In genomic region chr7:35171867-35172382, GRCm38 (mm10) we compare ENCODE assay signal across 9 mouse cellular contexts. TPM values are rescaled to one million over a fixed set of nuclear protein-coding genes. Genes with fewer than 3 reads are reported as not detected.
DNase-seq lines count a peak whose midpoint lies in the region; ATAC-seq lines count a peak whose summit lies in the region.
"Had no signal": no experiment of that assay in that cellular context is flagged by ENCODE, and none has a peak within 500 bp of the region (broad histone marks: within the 10 kb centered on the region; RNA-seq: fewer than 3 reads in every experiment).

No protein-coding gene starts in this region.

- H3K9ac ChIP-seq in forebrain, embryonic 11.5 days (ENCODE audit: low read length): no peak overlapping the region
- H3K9ac ChIP-seq in heart, embryonic 16.5 days (ENCODE audit: low read length): 0 out of 2 replicates have a peak overlapping the region, but pooled peaks have one; percentile 31
- H3K9ac ChIP-seq in liver, embryonic 13.5 days: no peak overlapping the region
- H3K9ac ChIP-seq in neural tube, embryonic 11.5 days (ENCODE audit: low read length): no peak overlapping the region

- DNase-seq in ES-CJ7 (ENCODE audit: low read depth, low spot score): peak; percentile 92
- DNase-seq in brain, embryonic 18.5 days (ENCODE audit: low read depth, low spot score): peak; percentile 67
- peak; percentile 89 for DNase-seq in forebrain, embryonic 11.5 days (ENCODE audit: low spot score)
- DNase-seq in kidney, postnatal 14 days: peak; percentile 89
- peak; percentile 26 for DNase-seq in liver, embryonic 13.5 days
- peak; percentile 86 for DNase-seq in neural tube, embryonic 11.5 days (ENCODE audit: low spot score)
- DNase-seq in thymus, postnatal 0 days (ENCODE audit: low spot score): peak; percentile 78

- H3K27ac ChIP-seq in forebrain, embryonic 11.5 days (ENCODE audit: low read depth, low read length): no peak overlapping the region
- no peak overlapping the region for H3K27ac ChIP-seq in heart, embryonic 16.5 days (ENCODE audit: low read length)
- H3K27ac ChIP-seq in liver, embryonic 13.5 days: no peak overlapping the region
- no peak overlapping the region for H3K27ac ChIP-seq in neural tube, embryonic 11.5 days (ENCODE audit: low read depth, low read length)
- H3K27ac ChIP-seq: macrophage had no signal

- H3K4me1 ChIP-seq in forebrain, embryonic 11.5 days (replicated peaks; ENCODE audit: control insufficient read depth, insufficient read depth, low read length): 0 out of 2 replicates have a peak, but pooled peaks cover 5% of the 10 kb centered on the region
- H3K4me1 ChIP-seq in heart, embryonic 16.5 days (ENCODE audit: control insufficient read depth, insufficient read depth, low read length): no peaks in the 10 kb centered on the region
- H3K4me1 ChIP-seq in liver, embryonic 13.5 days (replicated peaks): peaks cover 21% of the 10 kb centered on the region
- H3K4me1 ChIP-seq in neural tube, embryonic 11.5 days (ENCODE audit: control insufficient read depth, insufficient read depth, low read length): no peaks in the 10 kb centered on the region

- H3K4me3 ChIP-seq in forebrain, embryonic 11.5 days (ENCODE audit: low read depth, low read length): no peak overlapping the region
- no peak overlapping the region; the same call in 1 of the 2 replicates for H3K4me3 ChIP-seq in heart, embryonic 16.5 days (ENCODE audit: low read length)
- H3K4me3 ChIP-seq in liver, embryonic 13.5 days (replicated peaks): no peak overlapping the region
- H3K4me3 ChIP-seq in neural tube, embryonic 11.5 days (ENCODE audit: low read depth, low read length): no peak overlapping the region

- H3K27me3 ChIP-seq in forebrain, embryonic 11.5 days (ENCODE audit: control insufficient read depth, insufficient read depth, low read length): no peaks in the 10 kb centered on the region; the same call in 1 of the 2 replicates
- peaks cover 25% of the 10 kb centered on the region for H3K27me3 ChIP-seq in heart, embryonic 16.5 days (ENCODE audit: control insufficient read depth, insufficient read depth, low read length)
- no peaks in the 10 kb centered on the region for H3K27me3 ChIP-seq in liver, embryonic 13.5 days
- 0 out of 2 replicates have a peak, but pooled peaks cover 5% of the 10 kb centered on the region for H3K27me3 ChIP-seq in neural tube, embryonic 11.5 days (ENCODE audit: control insufficient read depth, insufficient read depth, low read length)

- peak; percentile 71 for ATAC-seq in forebrain, embryonic 11.5 days (replicated peaks; ENCODE audit: low FRiP score)
- ATAC-seq in heart, embryonic 16.5 days (replicated peaks; ENCODE audit: extremely low read depth, insufficient read depth, low FRiP score): peak; percentile 56; the same call in 1 of the 2 replicates
- ATAC-seq in liver, embryonic 13.5 days (ENCODE audit: low read depth): peak; percentile 32
- ATAC-seq in neural tube, embryonic 11.5 days (ENCODE audit: insufficient read depth, low FRiP score, low TSS enrichment): peak; percentile 68; the same call in 1 of the 2 replicates

- H3K36me3 ChIP-seq in forebrain, embryonic 11.5 days (ENCODE audit: control insufficient read depth, insufficient read depth, low read length): no peaks in the 10 kb centered on the region
- H3K36me3 ChIP-seq in heart, embryonic 16.5 days (ENCODE audit: control insufficient read depth, insufficient read depth): no peaks in the 10 kb centered on the region
- no peaks in the 10 kb centered on the region for H3K36me3 ChIP-seq in liver, embryonic 13.5 days
- H3K36me3 ChIP-seq in neural tube, embryonic 11.5 days (ENCODE audit: control insufficient read depth, insufficient read depth, low read length): no peaks in the 10 kb centered on the region

- WGBS in forebrain, embryonic 11.5 days: 2% methylated on average over 15 of the region's 16 CpGs
- WGBS in heart, embryonic 16.5 days: 2% methylated on average over 16 of the region's 16 CpGs
- 3% methylated on average over 16 of the region's 16 CpGs for WGBS in liver, embryonic 13.5 days (ENCODE audit: insufficient replicate concordance)
- 2% methylated on average over 16 of the region's 16 CpGs for WGBS in neural tube, embryonic 11.5 days

- peak overlapping the region; percentile 32; the same call in 1 of the 2 replicates for H3K4me2 ChIP-seq in forebrain, embryonic 11.5 days (ENCODE audit: low read depth, low read length, severe bottlenecking)
- H3K4me2 ChIP-seq in heart, embryonic 16.5 days (ENCODE audit: low read depth, low read length): peak overlapping the region; percentile 49
- H3K4me2 ChIP-seq in liver, embryonic 13.5 days: 0 out of 2 replicates have a peak overlapping the region, but pooled peaks have one; percentile 32
- no peak overlapping the region for H3K4me2 ChIP-seq in neural tube, embryonic 11.5 days (ENCODE audit: low read depth)

- H3K9me3 ChIP-seq in forebrain, embryonic 11.5 days (ENCODE audit: control insufficient read depth, low read length): no peaks in the 10 kb centered on the region
- H3K9me3 ChIP-seq in heart, embryonic 16.5 days (replicated peaks; ENCODE audit: control insufficient read depth, low read length): no peaks in the 10 kb centered on the region
- no peaks in the 10 kb centered on the region for H3K9me3 ChIP-seq in liver, embryonic 13.5 days (replicated peaks)
- no peaks in the 10 kb centered on the region for H3K9me3 ChIP-seq in neural tube, embryonic 11.5 days (ENCODE audit: control insufficient read depth, low read length)

RNA-seq across cellular contexts. Expression of gene Slc7a10, which starts 14.3 kb away (rescaled TPM):
- polyA plus RNA-seq in forebrain, embryonic 11.5 days (2014; fragmentation: Nextera tagmentation; extraction: Ambion mirVana): 0.67 and 1.0 TPM in 2 replicates
- 1.8 TPM in 2 replicates for polyA plus RNA-seq in heart, embryonic 16.5 days (2015; fragmentation: Nextera tagmentation; extraction: Ambion mirVana)
- polyA plus RNA-seq in liver, embryonic 13.5 days (2015; fragmentation: Nextera tagmentation; extraction: Ambion mirVana): 0.41 and 0.54 TPM in 2 replicates
- polyA plus RNA-seq in neural tube, embryonic 11.5 days (2014; fragmentation: Nextera tagmentation; extraction: Ambion mirVana): 0.25 and 0.89 TPM in 2 replicates
- 0.28 and 0.33 TPM in 2 replicates for polyA plus RNA-seq in thymus, postnatal 0 days (2015; fragmentation: Nextera tagmentation; extraction: Ambion mirVana)
- polyA plus RNA-seq: macrophage had no signal

RNA-seq across cellular contexts. Expression of gene Lrp3, which starts 43.4 kb away (rescaled TPM):
- 18.6 and 19.1 TPM in 2 replicates for polyA plus RNA-seq in forebrain, embryonic 11.5 days (2014; fragmentation: Nextera tagmentation; extraction: Ambion mirVana)
- polyA plus RNA-seq in heart, embryonic 16.5 days (2015; fragmentation: Nextera tagmentation; extraction: Ambion mirVana): 2.0 and 2.5 TPM in 2 replicates
- 0.38 and 0.50 TPM in 2 replicates for polyA plus RNA-seq in liver, embryonic 13.5 days (2015; fragmentation: Nextera tagmentation; extraction: Ambion mirVana)
- 18.7 and 21.6 TPM in 2 replicates for polyA plus RNA-seq in neural tube, embryonic 11.5 days (2014; fragmentation: Nextera tagmentation; extraction: Ambion mirVana)
- polyA plus RNA-seq in thymus, postnatal 0 days (2015; fragmentation: Nextera tagmentation; extraction: Ambion mirVana): 0.42 and 0.43 TPM in 2 replicates
- polyA plus RNA-seq: macrophage had no signal

RNA-seq across cellular contexts. Expression of gene Cebpa, which starts 52.8 kb away (rescaled TPM):
- 0.63 and 0.73 TPM in 2 replicates for polyA plus RNA-seq in forebrain, embryonic 11.5 days (2014; fragmentation: Nextera tagmentation; extraction: Ambion mirVana)
- polyA plus RNA-seq in heart, embryonic 16.5 days (2015; fragmentation: Nextera tagmentation; extraction: Ambion mirVana): 1.0 and 1.5 TPM in 2 replicates
- polyA plus RNA-seq in liver, embryonic 13.5 days (2015; fragmentation: Nextera tagmentation; extraction: Ambion mirVana): 4.3 and 5.3 TPM in 2 replicates
- polyA plus RNA-seq in neural tube, embryonic 11.5 days (2014; fragmentation: Nextera tagmentation; extraction: Ambion mirVana): 0.20 and 0.62 TPM in 2 replicates
- 5.2 and 6.2 TPM in 2 replicates for polyA plus RNA-seq in thymus, postnatal 0 days (2015; fragmentation: Nextera tagmentation; extraction: Ambion mirVana)

Comparison
In these comparisons a context has a peak if more than half of its experiments do, and no peak if none do; other contexts are left out.
1. DNase-seq: peak in every context shown above with its lines; median percentile 92 in ES-CJ7; 89 in forebrain, embryonic 11.5 days; 89 in kidney, postnatal 14 days; 86 in neural tube, embryonic 11.5 days; 78 in thymus, postnatal 0 days; 67 in brain, embryonic 18.5 days; 26 in liver, embryonic 13.5 days.